Mouse (Mus musculus): Measurements from ENCODE around the gene Gm17651. TPM values are rescaled to one million over a fixed set of nuclear protein-coding genes. Genes with fewer than 3 reads are reported as not detected.

Gene Gm17651
- polyA plus RNA-seq, 1 experiment from 2014 or later: not detected

DNA sequence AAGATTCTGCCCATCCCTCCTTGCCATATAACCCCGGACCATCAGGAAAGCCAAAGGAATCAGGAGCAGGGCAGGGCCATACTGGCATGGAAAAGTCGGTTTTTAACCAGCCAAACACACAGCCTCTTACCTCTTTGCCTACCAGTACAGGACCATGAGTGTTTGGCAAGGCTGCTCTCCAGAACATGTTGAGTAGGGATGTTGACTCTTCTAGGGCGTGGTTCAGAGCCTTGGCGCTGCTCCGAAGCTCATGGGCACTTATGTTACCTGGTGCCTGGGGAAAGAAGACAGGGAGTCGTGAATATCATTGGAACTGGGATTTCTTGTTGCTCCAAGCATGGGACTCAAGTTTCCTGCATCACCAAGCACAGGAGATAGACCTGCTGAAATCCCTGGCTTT is 19.3 kb upstream of the Gm17651 start:
- TF ChIP-seq CTCF (IDR thresholded peaks at IDR 0.05; ENCODE audit: low read depth): no peak
- TF ChIP-seq EP300 (IDR thresholded peaks at IDR 0.05; ENCODE audit: low read depth): no peak
- DNase-seq: no peak
- ATAC-seq: no peak
- Histone ChIP-seq H3K36me3 (replicated peaks; ENCODE audit: insufficient read depth, low read length) (0 out of 2 replicates have a peak, but pooled peaks cover 5% of the 10 kb centered on the region), H3K4me1 (ENCODE audit: insufficient read depth) (no peaks in the 10 kb centered on the region), H3K9ac (replicated peaks) (no peak overlapping the region), H3K27me3 (ENCODE audit: insufficient read depth, low read length) (no peaks in the 10 kb centered on the region), H3K4me3 (ENCODE audit: low read depth, low read length) (no peak overlapping the region), H3K9me3 (ENCODE audit: low read length) (no peaks in the 10 kb centered on the region), H3K27ac (ENCODE audit: low read depth) (no peak overlapping the region), H3K4me2 (ENCODE audit: low read depth, low read length) (no peak overlapping the region)
- 69% methylated on average over 6 of the region's 6 CpGs for WGBS (ENCODE audit: insufficient replicate concordance)

DNA sequence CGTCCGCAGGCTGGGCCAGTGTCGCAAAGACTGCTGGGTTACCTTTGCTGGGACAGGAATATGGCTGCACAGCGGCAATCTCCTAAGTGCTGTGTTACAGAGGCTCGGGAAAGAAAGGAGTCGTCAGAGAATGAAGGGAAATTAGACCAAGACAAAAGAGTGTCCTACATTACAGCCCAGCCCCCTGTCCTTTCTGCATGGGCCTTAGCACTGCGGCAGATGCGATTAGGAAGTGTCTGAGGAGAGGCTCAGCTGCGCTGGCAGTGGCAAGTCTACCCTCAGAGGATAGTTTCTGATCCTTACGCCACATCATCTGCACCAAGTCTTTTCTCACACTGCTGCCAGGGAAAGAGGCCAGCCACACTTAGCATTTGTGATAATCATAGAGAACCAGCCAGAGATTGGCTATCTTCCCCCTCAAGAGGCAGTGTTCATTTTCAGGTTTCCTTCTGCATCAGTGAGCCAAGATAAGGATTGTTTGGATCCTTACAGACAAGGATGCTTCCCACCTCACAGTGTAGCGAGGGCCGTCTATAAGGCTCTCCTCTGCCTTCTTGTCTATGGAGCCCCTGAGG is 17.0 kb upstream of the Gm17651 start:
- Histone ChIP-seq H3K36me3 (replicated peaks; ENCODE audit: insufficient read depth, low read length) (0 out of 2 replicates have a peak, but pooled peaks cover 5% of the 10 kb centered on the region), H3K4me2 (ENCODE audit: low read depth, low read length) (no peak overlapping the region), H3K27me3 (ENCODE audit: insufficient read depth, low read length) (no peaks in the 10 kb centered on the region), H3K9me3 (ENCODE audit: low read length) (no peaks in the 10 kb centered on the region), H3K4me3 (ENCODE audit: low read depth, low read length) (no peak overlapping the region), H3K4me1 (ENCODE audit: insufficient read depth) (no peaks in the 10 kb centered on the region), H3K27ac (ENCODE audit: low read depth) (no peak overlapping the region), H3K9ac (replicated peaks) (no peak overlapping the region)
- ATAC-seq (no peak), DNase-seq (no peak)
- WGBS (ENCODE audit: insufficient replicate concordance): 66% methylated on average over 12 of the region's 12 CpGs
- TF ChIP-seq CTCF (IDR thresholded peaks at IDR 0.05; ENCODE audit: low read depth): no peak
- TF ChIP-seq EP300 (IDR thresholded peaks at IDR 0.05; ENCODE audit: low read depth): no peak

DNA sequence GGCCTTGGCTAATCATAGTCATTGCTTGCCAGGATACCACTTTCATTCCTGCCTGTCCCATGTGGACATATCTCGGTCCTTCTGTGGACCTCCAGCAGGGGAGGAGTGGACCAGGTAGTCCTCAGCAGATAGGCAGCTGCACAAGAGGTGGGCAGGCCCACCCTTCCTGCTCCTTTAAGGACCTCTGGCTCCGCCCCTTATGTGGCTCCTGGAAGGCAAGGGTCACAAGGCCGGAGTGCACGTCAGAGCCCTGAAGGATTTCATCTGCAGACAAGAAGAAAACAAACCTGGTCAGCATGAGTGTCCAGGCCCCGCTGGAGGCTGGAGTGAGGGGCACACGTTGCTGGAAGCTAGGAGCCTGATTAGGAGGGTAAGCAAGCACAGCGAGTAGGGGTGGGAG is 16.1 kb upstream of the Gm17651 start:
- H3K4me3 ChIP-seq (ENCODE audit: low read depth, low read length): no peak overlapping the region
- TF ChIP-seq EP300 (IDR thresholded peaks at IDR 0.05; ENCODE audit: low read depth) (no peak), CTCF (IDR thresholded peaks at IDR 0.05; ENCODE audit: low read depth) (no peak)
- no peak for DNase-seq
- 0 out of 2 replicates have a peak, but pooled peaks cover 2% of the 10 kb centered on the region for H3K36me3 ChIP-seq (replicated peaks; ENCODE audit: insufficient read depth, low read length)
- no peak overlapping the region for H3K4me2 ChIP-seq (ENCODE audit: low read depth, low read length)
- no peak overlapping the region for H3K27ac ChIP-seq (ENCODE audit: low read depth)
- H3K27me3 ChIP-seq (ENCODE audit: insufficient read depth, low read length): no peaks in the 10 kb centered on the region
- no peak for ATAC-seq
- H3K9me3 ChIP-seq (ENCODE audit: low read length): no peaks in the 10 kb centered on the region
- H3K9ac ChIP-seq (replicated peaks): no peak overlapping the region
- WGBS (ENCODE audit: insufficient replicate concordance): 76% methylated on average over 7 of the region's 7 CpGs
- no peaks in the 10 kb centered on the region for H3K4me1 ChIP-seq (ENCODE audit: insufficient read depth)

DNA sequence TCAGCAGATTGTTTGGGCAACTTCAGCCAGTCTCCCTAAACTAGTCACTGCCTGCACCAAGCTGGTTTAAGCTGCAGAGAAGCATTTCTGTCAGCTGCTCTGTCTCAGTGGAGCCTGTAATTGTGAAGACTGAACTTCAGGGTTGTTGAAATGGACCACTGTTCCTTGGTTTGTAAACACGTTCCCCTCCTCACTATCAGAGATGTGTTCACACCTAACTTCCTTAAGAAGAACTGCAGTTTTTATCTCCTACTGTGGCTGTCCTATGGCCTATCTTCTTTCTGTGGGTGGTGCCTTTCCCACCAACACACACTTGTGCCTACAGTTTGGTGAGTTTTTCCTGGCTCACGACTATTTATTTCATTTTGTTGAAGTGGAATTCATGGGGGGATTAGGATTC is 14.8 kb upstream of the Gm17651 start:
- no peak for TF ChIP-seq EP300 (IDR thresholded peaks at IDR 0.05; ENCODE audit: low read depth)
- no peak for TF ChIP-seq CTCF (IDR thresholded peaks at IDR 0.05; ENCODE audit: low read depth)
- H3K4me3 ChIP-seq (ENCODE audit: low read depth, low read length): no peak overlapping the region
- H3K9me3 ChIP-seq (ENCODE audit: low read length): no peaks in the 10 kb centered on the region
- no peaks in the 10 kb centered on the region for H3K4me1 ChIP-seq (ENCODE audit: insufficient read depth)
- 45% methylated on average over 2 of the region's 2 CpGs for WGBS (ENCODE audit: insufficient replicate concordance)
- H3K36me3 ChIP-seq (replicated peaks; ENCODE audit: insufficient read depth, low read length): 0 out of 2 replicates have a peak, but pooled peaks cover 2% of the 10 kb centered on the region
- DNase-seq: no peak
- no peak for ATAC-seq
- H3K4me2 ChIP-seq (ENCODE audit: low read depth, low read length): no peak overlapping the region
- H3K9ac ChIP-seq (replicated peaks): no peak overlapping the region
- no peaks in the 10 kb centered on the region for H3K27me3 ChIP-seq (ENCODE audit: insufficient read depth, low read length)
- H3K27ac ChIP-seq (ENCODE audit: low read depth): no peak overlapping the region

DNA sequence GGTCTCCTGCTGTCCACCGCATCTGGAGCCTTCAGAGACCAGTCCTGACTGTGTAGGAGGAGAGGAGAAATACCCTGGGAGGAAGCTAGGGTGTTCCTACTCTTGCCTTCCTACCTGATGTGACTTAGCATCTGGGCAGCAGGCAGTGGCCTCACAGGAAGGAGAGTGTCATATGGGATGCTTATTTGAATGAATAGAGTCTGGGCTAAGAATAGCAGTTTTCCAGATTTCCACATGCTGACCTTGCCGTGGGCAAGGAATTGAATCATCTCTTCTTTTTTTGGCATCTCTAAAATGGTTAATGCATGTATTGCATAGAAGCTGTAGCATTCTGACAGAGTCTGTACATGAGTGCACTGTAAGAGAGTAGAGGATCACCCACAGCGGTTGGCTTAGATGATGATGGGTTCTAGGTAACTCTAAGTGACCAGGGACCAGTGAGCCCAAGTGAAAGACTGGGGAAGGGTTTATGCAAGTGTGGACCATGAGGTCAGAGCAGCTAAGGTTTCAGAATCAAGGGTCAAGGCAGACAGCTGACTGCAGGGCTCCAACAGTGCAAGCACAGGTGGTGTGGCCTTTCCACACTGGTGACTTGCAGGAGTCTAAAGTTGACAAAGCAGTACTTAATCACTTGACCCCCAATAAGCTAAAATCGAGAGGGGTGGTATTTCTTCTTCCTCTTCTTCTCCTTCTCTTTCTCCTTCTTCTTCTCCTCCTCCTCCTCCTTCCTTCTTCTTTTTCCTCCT is 12.1 kb upstream of the Gm17651 start:
- no peaks in the 10 kb centered on the region; the same call in 1 of the 2 replicates for H3K27me3 ChIP-seq (ENCODE audit: insufficient read depth, low read length)
- 74% methylated on average over 4 of the region's 4 CpGs for whole genome bisulfite sequencing (ENCODE audit: insufficient replicate concordance)
- no peak overlapping the region for H3K27ac ChIP-seq (ENCODE audit: low read depth)
- H3K36me3 ChIP-seq (replicated peaks; ENCODE audit: insufficient read depth, low read length): 0 out of 2 replicates have a peak, but pooled peaks cover 2% of the 10 kb centered on the region
- DNase-seq: no peak
- H3K4me1 ChIP-seq (ENCODE audit: insufficient read depth): peaks cover 9% of the 10 kb centered on the region
- H3K9me3 ChIP-seq (ENCODE audit: low read length): no peaks in the 10 kb centered on the region
- no peak for TF ChIP-seq CTCF (IDR thresholded peaks at IDR 0.05; ENCODE audit: low read depth)
- no peak for TF ChIP-seq EP300 (IDR thresholded peaks at IDR 0.05; ENCODE audit: low read depth)
- no peak overlapping the region for H3K9ac ChIP-seq (replicated peaks)
- no peak overlapping the region for H3K4me2 ChIP-seq (ENCODE audit: low read depth, low read length)
- no peak for ATAC-seq
- no peak overlapping the region for H3K4me3 ChIP-seq (ENCODE audit: low read depth, low read length)

DNA sequence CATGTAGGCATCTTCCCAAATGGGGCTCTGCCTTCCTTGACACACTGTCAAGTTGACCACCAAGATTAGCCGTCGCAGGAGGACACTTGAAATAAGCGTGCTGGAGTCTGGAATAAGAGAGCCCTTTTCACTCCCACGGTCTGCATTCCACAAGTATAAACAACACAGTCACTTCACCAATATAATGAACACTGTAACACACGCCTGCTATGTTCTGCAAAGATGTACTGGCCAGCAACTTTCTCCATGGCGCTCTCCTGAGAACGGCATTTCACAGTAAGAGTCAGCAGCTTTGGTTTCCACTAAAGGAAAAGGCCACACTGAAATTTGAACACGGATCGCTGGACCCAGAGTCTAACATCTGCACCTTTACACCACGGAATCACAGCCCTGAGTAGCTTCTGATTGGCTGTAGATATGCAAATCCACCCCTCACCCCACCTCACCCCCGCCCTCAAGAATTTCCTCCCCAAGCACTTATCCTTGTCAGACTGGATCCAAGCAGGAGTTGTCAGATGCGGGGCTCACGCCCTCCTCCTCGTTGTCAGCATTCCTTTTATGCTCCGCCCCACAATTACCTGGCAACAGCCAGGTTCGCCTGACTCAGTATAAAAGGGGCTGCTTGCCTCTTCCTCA is 9.2 kb upstream of the Gm17651 start:
- TF ChIP-seq EP300 (IDR thresholded peaks at IDR 0.05; ENCODE audit: low read depth) (no peak), CTCF (IDR thresholded peaks at IDR 0.05; ENCODE audit: low read depth) (no peak)
- H3K4me1 ChIP-seq (ENCODE audit: insufficient read depth): peaks cover 14% of the 10 kb centered on the region
- no peaks in the 10 kb centered on the region; the same call in 1 of the 2 replicates for H3K27me3 ChIP-seq (ENCODE audit: insufficient read depth, low read length)
- no peak for DNase-seq
- ATAC-seq: no peak
- 24% methylated on average over 16 of the region's 16 CpGs for WGBS (ENCODE audit: insufficient replicate concordance)
- H3K27ac ChIP-seq (ENCODE audit: low read depth): no peak overlapping the region
- H3K9me3 ChIP-seq (ENCODE audit: low read length): no peaks in the 10 kb centered on the region
- H3K4me3 ChIP-seq (ENCODE audit: low read depth, low read length): no peak overlapping the region
- no peak overlapping the region for H3K4me2 ChIP-seq (ENCODE audit: low read depth, low read length)
- no peak overlapping the region for H3K9ac ChIP-seq (replicated peaks)
- no peaks in the 10 kb centered on the region for H3K36me3 ChIP-seq (replicated peaks; ENCODE audit: insufficient read depth, low read length)
